Mouse (Mus musculus): ENCODE results near the gene Tmprss3.

Gene Tmprss3

DNA sequence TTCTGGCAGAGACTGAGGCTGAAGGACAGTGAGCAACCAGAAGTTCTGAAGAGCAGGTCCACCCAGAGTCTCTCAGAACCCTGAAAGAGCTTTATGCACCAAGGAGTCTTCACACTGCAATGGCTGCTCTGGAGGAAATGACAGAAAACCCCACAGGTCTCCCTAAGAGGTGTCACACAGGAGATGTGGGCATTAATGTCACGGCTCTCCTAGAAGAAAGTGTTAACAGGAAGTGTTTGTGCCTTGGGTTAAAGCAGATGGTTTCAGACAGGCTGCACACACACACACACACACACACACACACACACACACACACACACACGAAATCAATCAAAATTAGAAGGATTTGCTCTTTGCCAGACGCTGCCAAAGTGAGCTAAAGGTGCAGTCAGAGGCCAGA lies 62.5 kb downstream of the Tmprss3 start:
- no peak for DNase-seq (ENCODE audit: low spot score)

DNA sequence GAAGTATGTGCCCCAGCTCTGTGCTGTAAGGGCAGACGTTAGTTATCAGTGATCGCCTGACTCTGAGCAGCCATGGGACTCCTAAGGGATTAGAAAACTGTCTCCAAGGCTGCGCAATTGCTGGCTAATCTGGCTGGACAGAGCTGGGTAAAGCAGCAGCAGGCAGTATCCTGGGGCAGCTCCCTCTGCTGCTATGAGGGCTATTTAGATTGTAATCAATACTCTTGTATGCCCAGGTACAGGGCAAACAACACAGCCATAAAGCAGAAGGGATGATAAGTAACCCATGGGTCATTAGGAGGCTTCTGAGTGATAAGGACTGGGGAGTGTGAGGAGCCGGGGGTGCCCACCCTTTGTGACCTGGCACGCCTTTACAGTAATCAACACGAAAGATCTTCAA lies 63.9 kb downstream of the Tmprss3 start:
- no peak for DNase-seq (ENCODE audit: low spot score)

DNA sequence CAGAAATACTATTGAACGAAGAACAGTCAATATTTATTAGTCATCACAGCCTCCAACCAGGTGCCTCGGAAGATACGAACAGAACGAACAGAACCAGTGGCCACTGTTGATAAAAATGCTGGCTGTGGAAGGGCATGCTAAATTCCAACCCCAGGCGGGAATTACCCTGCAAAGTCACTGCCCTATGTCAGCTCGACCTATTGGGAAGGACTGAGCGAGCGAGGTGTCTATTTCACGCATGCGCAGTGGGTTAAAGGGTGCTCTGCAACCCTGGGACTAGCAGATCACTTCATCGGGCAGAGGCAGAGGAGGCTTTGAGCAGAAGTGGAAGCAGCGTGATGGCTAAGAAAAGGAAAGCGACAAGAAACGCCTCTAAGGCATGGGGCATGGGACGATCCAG lies 65.0 kb downstream of the Tmprss3 start:
- DNase-seq (ENCODE audit: low spot score): no peak

DNA sequence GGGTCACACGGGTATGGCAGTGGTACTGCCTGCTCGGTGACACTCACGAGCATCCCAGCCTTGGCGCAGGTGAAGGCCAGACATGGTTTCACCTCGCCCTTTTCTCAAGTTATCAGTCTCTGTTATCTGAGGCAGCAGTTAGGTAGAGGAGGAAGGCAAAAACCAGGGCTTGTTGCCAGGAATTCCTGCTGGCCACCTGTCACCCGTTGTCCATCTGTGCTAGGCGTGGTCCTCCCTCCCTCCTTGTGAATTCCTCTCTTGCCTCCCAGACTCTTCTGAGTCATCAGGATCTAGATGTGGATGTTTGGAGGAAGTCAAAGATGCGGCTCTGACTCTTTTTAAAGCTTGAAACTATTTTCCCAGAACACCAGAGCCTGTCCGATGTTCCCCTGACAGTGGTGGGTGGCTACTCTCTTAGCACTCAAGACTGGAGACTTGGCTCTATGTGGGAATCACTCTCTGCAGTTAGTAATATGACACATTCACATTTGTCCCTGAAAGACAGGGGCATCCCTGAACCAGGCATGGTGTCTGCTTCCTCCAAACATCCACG lies 67.4 kb downstream of the Tmprss3 start:
- DNase-seq (ENCODE audit: low spot score): no peak

DNA sequence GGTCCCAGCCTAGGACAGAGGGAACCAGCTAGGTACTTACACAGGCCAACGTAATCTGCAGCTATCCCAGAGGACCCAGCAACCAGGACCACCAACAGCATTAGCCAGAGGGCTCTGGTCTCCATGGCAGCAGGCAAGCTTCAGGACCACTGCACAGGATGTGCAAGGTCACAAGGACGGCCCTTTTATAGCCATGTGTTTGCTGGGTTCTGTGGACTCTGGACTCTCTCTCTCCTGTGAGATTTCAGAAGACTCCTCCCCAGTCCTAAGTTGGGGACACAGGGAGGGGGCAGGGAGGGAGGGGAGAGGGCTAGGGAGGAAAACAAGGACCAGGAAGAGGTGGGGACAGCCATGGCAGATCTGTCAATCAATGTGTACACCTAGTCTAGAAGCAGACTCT lies 69.3 kb downstream of the Tmprss3 start, which contains the start of gene Tff3:
TSS of gene Tff3 (minus strand) at position 195 of the 400 bp plus-strand sequence.
- DNase-seq (ENCODE audit: low spot score): no peak

All from spleen, adult 12 weeks (tissue).